Mouse (Mus musculus) hindbrain, embryonic 14.5 days (tissue): Measurements from ENCODE around the gene Fam84b. TPM values are rescaled to one million over a fixed set of nuclear protein-coding genes. Genes with fewer than 3 reads are reported as not detected.

Experiments used
- ATAC-seq: fragments of 200-750 bp; cut with Nextera tagmentation; 2 replicates; pipeline ENCODE4 v1.8.0; 2017; ENCODE audit warnings: moderate number of reproducible peaks, mild to moderate bottlenecking, moderate TSS enrichment, moderate library complexity; ENCODE audit not compliant: low FRiP score
- DNase-seq: peaks from one replicate; pipeline ENCODE4 v3.0.0-alpha.2; 2015; ENCODE audit warnings: low spot score
- H3K27ac ChIP-seq: fragments of 300-500 bp; sonication (generic); 2 replicates; pipeline ENCODE4 v1.5.1; 2014; ENCODE audit warnings: mild to moderate bottlenecking, moderate library complexity
- H3K27me3 ChIP-seq: fragments of 300-500 bp; sonication (generic); 2 replicates; pipeline ENCODE4 v1.6.1; 2014; ENCODE audit warnings: mild to moderate bottlenecking, low read length, mixed read lengths; ENCODE audit not compliant: control insufficient read depth, insufficient read depth
- H3K36me3 ChIP-seq: fragments of 300-500 bp; sonication (generic); replicated peaks from 2 replicates; pipeline ENCODE4 v1.6.1; 2014; ENCODE audit not compliant: control insufficient read depth, insufficient read depth
- H3K4me1 ChIP-seq: fragments of 300-500 bp; sonication (generic); replicated peaks from 2 replicates; pipeline ENCODE4 v1.6.1; 2014; ENCODE audit warnings: antibody characterized with exemption, low read length, mixed read lengths; ENCODE audit not compliant: control insufficient read depth, insufficient read depth
- H3K4me2 ChIP-seq: fragments of 300-500 bp; sonication (generic); replicated peaks from 2 replicates; pipeline ENCODE4 v1.6.1; 2014; ENCODE audit warnings: mild to moderate bottlenecking, moderate library complexity
- H3K4me3 ChIP-seq: fragments of 300-500 bp; sonication (generic); replicated peaks from 2 replicates; pipeline ENCODE4 v1.5.1; 2014; ENCODE audit warnings: mild to moderate bottlenecking, low read length
- H3K9ac ChIP-seq: fragments of 300-500 bp; sonication (generic); 2 replicates; pipeline ENCODE4 v1.6.1; 2014
- H3K9me3 ChIP-seq: fragments of 300-500 bp; sonication (generic); 2 replicates; pipeline ENCODE4 v1.6.1; 2016; ENCODE audit warnings: low read length; ENCODE audit not compliant: control insufficient read depth
- WGBS: fragments of 180-500 bp; shearing (Covaris S2); extraction: QIAGEN DNeasy Blood & Tissue Kit; methylation state at CpG from one replicate; pipeline ENCODE4 v1.1.7; 2014; 5-methylcytosine and 5-hydroxymethylcytosine counted together
- polyA plus RNA-seq: library from polyadenylated mRNA; unstranded; fragments of >200 nt; fragmentation: Nextera tagmentation; extraction: Ambion mirVana; gene quantifications from 2 replicates; pipeline ENCODE4 v1.2.1, GENCODE M21; 2014

Fam84b gene
- polyA plus RNA-seq, 1 experiment from 2014 or later = 18.3 TPM

- Histone ChIP-seq H3K36me3 (no peaks in the 10 kb centered on the region), H3K27ac (peak overlapping the region; percentile 76), H3K9ac (peak overlapping the region; percentile 69), H3K9me3 (no peaks in the 10 kb centered on the region), H3K27me3 (no peaks in the 10 kb centered on the region), H3K4me1 (peaks cover 8% of the 10 kb centered on the region), H3K4me2 (peak overlapping the region; percentile 91), H3K4me3 (peak overlapping the region; percentile 55)
- no peak for ATAC-seq
- WGBS = 6% methylated on average over 10 of the region's 10 CpGs
- DNase-seq = peak; percentile 55
These were observed 31.3 kb downstream of the Fam84b start for GRCm38 (mm10) chr15:60822101-60822802.

- H3K9me3 ChIP-seq = no peaks in the 10 kb centered on the region
- H3K4me2 ChIP-seq = no peak overlapping the region
- ATAC-seq = no peak
- H3K9ac ChIP-seq = no peak overlapping the region
- H3K4me1 ChIP-seq = peaks cover 8% of the 10 kb centered on the region; the same call in 1 of the 2 replicates
- H3K27ac ChIP-seq = no peak overlapping the region
- no peak for DNase-seq
- no peak overlapping the region for H3K4me3 ChIP-seq
- H3K36me3 ChIP-seq = no peaks in the 10 kb centered on the region
- WGBS = 97% methylated on average over 1 of the region's 1 CpGs
- H3K27me3 ChIP-seq = no peaks in the 10 kb centered on the region
These were observed 35.1 kb downstream of the Fam84b start for GRCm38 (mm10) chr15:60818500-60818899.

GRCm38 (mm10) chr15:60816478-60816877 is 37.1 kb downstream of the Fam84b start:
- H3K27me3 ChIP-seq = no peaks in the 10 kb centered on the region
- no peak overlapping the region for H3K4me2 ChIP-seq
- no peaks in the 10 kb centered on the region for H3K4me1 ChIP-seq
- no peak for ATAC-seq
- no peaks in the 10 kb centered on the region for H3K36me3 ChIP-seq
- H3K4me3 ChIP-seq = no peak overlapping the region
- H3K9ac ChIP-seq = no peak overlapping the region
- DNase-seq = no peak
- no peaks in the 10 kb centered on the region for H3K9me3 ChIP-seq
- 19% methylated on average over 1 of the region's 1 CpGs for WGBS
- H3K27ac ChIP-seq = no peak overlapping the region

- no peak for DNase-seq
- H3K9ac ChIP-seq = no peak overlapping the region
- no peaks in the 10 kb centered on the region for H3K36me3 ChIP-seq
- no peaks in the 10 kb centered on the region for H3K4me1 ChIP-seq
- ATAC-seq = no peak
- no peak overlapping the region for H3K4me3 ChIP-seq
- H3K9me3 ChIP-seq = no peaks in the 10 kb centered on the region
- WGBS = 95% methylated on average over 3 of the region's 3 CpGs
- H3K4me2 ChIP-seq = no peak overlapping the region
- H3K27me3 ChIP-seq = no peaks in the 10 kb centered on the region
- H3K27ac ChIP-seq = no peak overlapping the region
These were observed 39.0 kb downstream of the Fam84b start for GRCm38 (mm10) chr15:60814542-60814941.

- Histone ChIP-seq H3K27me3 (no peaks in the 10 kb centered on the region), H3K9ac (no peak overlapping the region), H3K36me3 (no peaks in the 10 kb centered on the region), H3K27ac (no peak overlapping the region), H3K4me1 (no peaks in the 10 kb centered on the region), H3K4me2 (no peak overlapping the region), H3K4me3 (no peak overlapping the region), H3K9me3 (no peaks in the 10 kb centered on the region)
- ATAC-seq (no peak), DNase-seq (no peak)
These were observed 60.4 kb downstream of the Fam84b start for GRCm38 (mm10) chr15:60793041-60793673.

GRCm38 (mm10) chr15:60789084-60789483 is 64.5 kb downstream of the Fam84b start:
- no peaks in the 10 kb centered on the region for H3K9me3 ChIP-seq
- no peak overlapping the region for H3K4me3 ChIP-seq
- H3K27ac ChIP-seq = no peak overlapping the region
- 76% methylated on average over 1 of the region's 1 CpGs for WGBS
- no peaks in the 10 kb centered on the region for H3K36me3 ChIP-seq
- ATAC-seq (no peak), DNase-seq (no peak)
- H3K27me3 ChIP-seq = no peaks in the 10 kb centered on the region
- H3K4me2 ChIP-seq = no peak overlapping the region
- H3K9ac ChIP-seq = no peak overlapping the region
- H3K4me1 ChIP-seq = no peaks in the 10 kb centered on the region

GRCm38 (mm10) chr15:60783761-60784160 is 69.8 kb downstream of the Fam84b start:
- Histone ChIP-seq H3K9ac (no peak overlapping the region), H3K27me3 (no peaks in the 10 kb centered on the region), H3K9me3 (no peaks in the 10 kb centered on the region), H3K36me3 (no peaks in the 10 kb centered on the region), H3K27ac (no peak overlapping the region), H3K4me1 (no peaks in the 10 kb centered on the region), H3K4me3 (no peak overlapping the region), H3K4me2 (no peak overlapping the region)
- ATAC-seq = no peak
- 85% methylated on average over 2 of the region's 2 CpGs for WGBS
- no peak for DNase-seq

- Histone ChIP-seq H3K4me2 (no peak overlapping the region), H3K9me3 (no peaks in the 10 kb centered on the region), H3K4me1 (no peaks in the 10 kb centered on the region), H3K9ac (no peak overlapping the region), H3K27me3 (no peaks in the 10 kb centered on the region), H3K36me3 (no peaks in the 10 kb centered on the region), H3K4me3 (no peak overlapping the region), H3K27ac (no peak overlapping the region)
- no peak for ATAC-seq
- DNase-seq = no peak
- 92% methylated on average over 1 of the region's 1 CpGs for WGBS
These were observed 74.0 kb downstream of the Fam84b start for GRCm38 (mm10) chr15:60779531-60779973.

GRCm38 (mm10) chr15:60779063-60779462 is 74.5 kb downstream of the Fam84b start:
- WGBS = 91% methylated on average over 4 of the region's 4 CpGs
- DNase-seq (no peak), ATAC-seq (no peak)
- Histone ChIP-seq H3K4me2 (no peak overlapping the region), H3K27me3 (no peaks in the 10 kb centered on the region), H3K36me3 (no peaks in the 10 kb centered on the region), H3K9me3 (no peaks in the 10 kb centered on the region), H3K27ac (no peak overlapping the region), H3K4me3 (no peak overlapping the region), H3K4me1 (no peaks in the 10 kb centered on the region), H3K9ac (no peak overlapping the region)
